Mouse (Mus musculus): Measurements from ENCODE around the gene Ccdc85b. TPM values are rescaled to one million over a fixed set of nuclear protein-coding genes. Genes with fewer than 3 reads are reported as not detected.
"Not testable (repeated sequence)": the region's sequence is repeated elsewhere in the genome, so short reads cannot be mapped to it uniquely, and the experiment has no call there.

Ccdc85b gene
- total RNA-seq, 2 experiments from 2014 or later = 32.9 to 35.9 TPM

DNA sequence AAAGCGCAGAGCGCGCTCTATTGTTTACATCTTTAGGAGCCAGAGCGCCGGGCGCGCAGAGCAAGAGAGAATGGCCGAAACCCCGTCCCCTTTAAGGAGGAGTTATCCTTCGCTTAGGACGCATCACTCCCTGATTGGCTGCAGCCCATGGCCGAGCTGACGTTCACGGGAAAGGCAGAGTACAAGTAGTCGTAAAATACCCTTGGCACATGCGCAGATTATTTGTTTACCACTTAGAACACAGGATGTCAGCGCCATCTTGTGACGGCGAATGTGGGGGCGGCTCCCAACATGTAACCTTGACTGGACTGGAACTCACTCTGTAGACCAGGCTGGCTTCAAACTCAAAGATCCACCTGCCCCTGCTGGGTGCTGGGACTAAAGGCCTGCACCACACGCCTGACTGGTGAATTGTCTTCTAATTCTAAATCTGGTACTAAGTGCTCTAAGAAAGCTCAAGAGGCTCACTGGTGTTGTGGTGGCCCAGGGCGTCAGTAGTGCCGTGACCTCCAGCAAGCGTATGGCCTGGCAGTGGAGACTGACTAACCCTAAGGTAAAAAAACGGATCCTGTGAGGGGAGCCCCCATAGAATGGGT is 51.1 kb downstream of the Ccdc85b start:
- DNase-seq (ENCODE audit: extremely low spot score in 1 of 2, low spot score in 1 of 2) = not testable (repeated sequence)

DNA sequence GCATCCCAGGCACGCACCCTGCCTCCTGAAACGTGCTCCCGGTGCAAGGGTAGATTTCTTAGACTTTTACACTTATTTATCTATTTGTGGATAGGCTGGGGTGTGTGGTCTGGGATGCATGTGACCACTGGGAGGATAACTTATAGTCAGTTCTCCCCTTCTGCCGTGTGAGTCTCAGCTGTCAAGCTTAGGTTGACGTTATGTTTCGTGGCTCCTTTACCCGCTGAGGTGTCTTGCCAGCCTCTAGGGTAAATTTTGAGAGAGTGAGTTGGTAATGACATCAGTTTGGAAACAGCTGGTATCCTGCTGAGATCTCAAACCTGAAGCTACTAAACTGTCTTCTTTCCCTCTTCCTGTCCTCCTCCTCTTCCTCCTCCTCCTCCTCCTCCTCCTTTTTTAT is 51.8 kb downstream of the Ccdc85b start:
- DNase-seq (ENCODE audit: extremely low spot score in 1 of 2, low spot score in 1 of 2) = no peak

Other genes with a start within 250 kb of the Ccdc85b start
- 10 to 100 TPM; 54.2 to 57.6 TPM for gene Pacs1, start 184.8 kb downstream of the Ccdc85b start, total RNA-seq (2021)
- 100 to 1,000 TPM; 201 to 202 TPM for gene Sf3b2, start 162.4 kb downstream of the Ccdc85b start, total RNA-seq (2021)
- gene Gal3st3, start 159.6 kb downstream of the Ccdc85b start, total RNA-seq (2021) = 100 to 1,000 TPM; 114 to 129 TPM
- gene Catsper1, start 122.2 kb downstream of the Ccdc85b start, total RNA-seq (2021) = not detected
- 1 to 10 TPM; 6.1 to 6.7 TPM for gene Cst6, start 108.3 kb downstream of the Ccdc85b start, total RNA-seq (2021)
- 10 to 100 TPM; 19.5 to 23.7 TPM for gene Eif1ad, start 91.2 kb downstream of the Ccdc85b start, total RNA-seq (2021)
- 10 to 100 TPM; 85.3 to 93.2 TPM for gene Banf1, start 90.7 kb downstream of the Ccdc85b start, total RNA-seq (2021)
- gene Sart1, start 69.2 kb downstream of the Ccdc85b start, total RNA-seq (2021) = 10 to 100 TPM; 83.7 to 99.3 TPM
- not detected for gene Tsga10ip, start 55.4 kb downstream of the Ccdc85b start, total RNA-seq (2021)
- 100 to 1,000 TPM; 278 to 311 TPM for gene Drap1, start 32.9 kb downstream of the Ccdc85b start, total RNA-seq (2021)
- gene AI837181, start 32.8 kb downstream of the Ccdc85b start, total RNA-seq (2021) = 10 to 100 TPM; 68.2 to 71.1 TPM
- gene Fosl1, start 10.3 kb downstream of the Ccdc85b start, total RNA-seq (2021) = not detected
- gene Fibp, start 2.7 kb upstream of the Ccdc85b start, total RNA-seq (2021) = 100 to 1,000 TPM in 1 of 2 experiments, 10 to 100 TPM in 1; 99.4 to 110 TPM
- not detected for gene Ctsw, start 10.6 kb upstream of the Ccdc85b start, total RNA-seq (2021)
- gene Efemp2, start 16.1 kb upstream of the Ccdc85b start, total RNA-seq (2021) = 10 to 100 TPM; 11.0 to 11.6 TPM
- gene Mus81, start 30.5 kb upstream of the Ccdc85b start, total RNA-seq (2021) = 10 to 100 TPM; 33.2 to 38.2 TPM
- 1,000 to 10,000 TPM; 1,427 to 1,527 TPM for gene Cfl1, start 32.6 kb upstream of the Ccdc85b start, total RNA-seq (2021)
- 1 to 10 TPM; 4.5 to 9.2 TPM for gene 1700020D05Rik, start 45.9 kb upstream of the Ccdc85b start, total RNA-seq (2021)
- 10 to 100 TPM; 78.0 to 86.5 TPM for gene Snx32, start 52.6 kb upstream of the Ccdc85b start, total RNA-seq (2021)
- not detected for gene Ovol1, start 102.8 kb upstream of the Ccdc85b start, total RNA-seq (2021)
- 1 to 10 TPM; 7.7 to 8.2 TPM for gene Ap5b1, start 110.1 kb upstream of the Ccdc85b start, total RNA-seq (2021)
- 10 to 100 TPM; 67.6 to 85.2 TPM for gene Rnaseh2c, start 144.0 kb upstream of the Ccdc85b start, total RNA-seq (2021)
- gene Kat5, start 152.3 kb upstream of the Ccdc85b start, total RNA-seq (2021) = 10 to 100 TPM; 83.1 to 87.8 TPM
- gene Rela, start 179.6 kb upstream of the Ccdc85b start, total RNA-seq (2021) = 10 to 100 TPM; 20.6 to 22.0 TPM
- 10 to 100 TPM; 15.3 to 16.1 TPM for gene Sipa1, start 205.8 kb upstream of the Ccdc85b start, total RNA-seq (2021)
- 10 to 100 TPM; 17.4 to 21.1 TPM for gene Map3k11, start 230.8 kb upstream of the Ccdc85b start, total RNA-seq (2021)
- 10 to 100 TPM; 59.8 to 73.9 TPM for gene Pcnx3, start 231.0 kb upstream of the Ccdc85b start, total RNA-seq (2021)
- not detected for gene Kcnk7, start 246.5 kb upstream of the Ccdc85b start, total RNA-seq (2021)